Comparison of ENCODE assay signal across 8 mouse cellular contexts in genomic region chr2:74964360-74964759, GRCm38 (mm10).
DNase-seq lines count a peak whose midpoint lies in the region; ATAC-seq lines count a peak whose summit lies in the region.

No protein-coding gene starts in this region.

- peak; percentile 67 for DNase-seq in ES-CJ7 (ENCODE audit: low read depth, low spot score)
- peak; percentile 35 for DNase-seq in c-Kit-positive CD71-positive TER-119-negative erythroid progenitor cells, embryonic 14.5 days (ENCODE audit: low read depth)
- DNase-seq in heart, postnatal 36 days: peak; percentile 84 to 91
- peak; percentile 33 for DNase-seq in large intestine, adult 2 months (ENCODE audit: low read depth, low spot score)
- peak; percentile 82 for DNase-seq in ovary, postnatal 36 days (ENCODE audit: low spot score)
- DNase-seq in thymus, postnatal 14 days: peak; percentile 83

- no peak overlapping the region for H3K4me3 ChIP-seq in forebrain, embryonic 13.5 days
- H3K4me3 ChIP-seq in lung, embryonic 15.5 days: no peak overlapping the region

- peaks cover 7% of the 10 kb centered on the region; the same call in 1 of the 2 replicates for H3K4me1 ChIP-seq in forebrain, embryonic 13.5 days
- peaks cover 7% of the 10 kb centered on the region; the same call in 1 of the 2 replicates for H3K4me1 ChIP-seq in lung, embryonic 15.5 days

- ATAC-seq in forebrain, embryonic 13.5 days: peak; percentile 69; the same call in 1 of the 2 replicates
- peak; percentile 49; the same call in 1 of the 2 replicates for ATAC-seq in lung, embryonic 15.5 days (ENCODE audit: borderline replicate concordance, extremely low read depth, low FRiP score, low TSS enrichment)

- no peaks in the 10 kb centered on the region for H3K36me3 ChIP-seq in forebrain, embryonic 13.5 days (ENCODE audit: poor library complexity, severe bottlenecking)
- H3K36me3 ChIP-seq in lung, embryonic 15.5 days: no peaks in the 10 kb centered on the region

- no peak overlapping the region for H3K9ac ChIP-seq in forebrain, embryonic 13.5 days
- H3K9ac ChIP-seq in lung, embryonic 15.5 days: no peak overlapping the region

- H3K4me2 ChIP-seq in forebrain, embryonic 13.5 days: no peak overlapping the region
- H3K4me2 ChIP-seq in lung, embryonic 15.5 days: no peak overlapping the region

- H3K27ac ChIP-seq in forebrain, embryonic 13.5 days: no peak overlapping the region
- H3K27ac ChIP-seq in lung, embryonic 15.5 days: no peak overlapping the region

- intact Hi-C loops in heart, postnatal 36 days (cut with DNase I): loop anchor here (1.0 to 10.0 kb wide), 7 partner anchors 91 to 620 kb away; partner anchors contain the start of genes Hoxd8 and Mtx2

- no peaks in the 10 kb centered on the region for H3K9me3 ChIP-seq in forebrain, embryonic 13.5 days (replicated peaks)
- H3K9me3 ChIP-seq in lung, embryonic 15.5 days: no peaks in the 10 kb centered on the region

- H3K27me3 ChIP-seq in forebrain, embryonic 13.5 days: peaks cover 18% of the 10 kb centered on the region; the same call in 1 of the 2 replicates
- H3K27me3 ChIP-seq in lung, embryonic 15.5 days: peaks cover 23% of the 10 kb centered on the region

- under 1% methylated on average over 6 of the region's 6 CpGs for WGBS in forebrain, embryonic 13.5 days
- 1% methylated on average over 6 of the region's 6 CpGs for WGBS in large intestine, adult 2 months
- under 1% methylated on average over 6 of the region's 6 CpGs for WGBS in lung, embryonic 15.5 days

Comparison
In these comparisons a context has a peak if more than half of its experiments do, and no peak if none do; other contexts are left out.
1. DNase-seq: peak in every context shown above with its lines; median percentile 88 in heart, postnatal 36 days; 83 in thymus, postnatal 14 days; 82 in ovary, postnatal 36 days; 67 in ES-CJ7; 35 in c-Kit-positive CD71-positive TER-119-negative erythroid progenitor cells, embryonic 14.5 days; 33 in large intestine, adult 2 months.